Mouse (Mus musculus): Measurements from ENCODE around the gene Muc13.

Gene Muc13

DNA sequence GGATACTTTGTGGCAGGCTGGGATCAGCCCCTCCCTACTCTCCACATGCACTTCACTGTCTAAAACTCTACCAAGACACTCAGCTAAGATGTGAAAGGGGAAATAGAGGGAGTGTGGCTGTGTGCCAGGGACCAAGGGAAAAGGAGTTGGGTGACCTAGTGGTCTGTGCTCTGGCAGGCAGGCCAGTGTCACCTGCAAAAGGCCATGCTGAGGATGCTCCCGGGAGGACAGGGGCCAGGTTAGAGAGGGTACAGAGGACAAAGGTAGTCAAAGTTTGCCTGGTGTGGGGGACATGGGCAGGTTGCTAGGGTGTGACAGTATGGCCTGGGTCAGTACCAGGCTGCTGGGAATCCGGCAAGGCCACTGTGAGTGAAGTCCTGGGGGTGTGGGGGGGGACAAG is 64.9 kb downstream of the Muc13 start:
- Histone ChIP-seq H3K4me3 (replicated peaks; ENCODE audit: low read length) (no peak overlapping the region), H3K36me3 (ENCODE audit: insufficient read depth, low read length) (no peaks in the 10 kb centered on the region), H3K9me3 (ENCODE audit: low read length) (peaks cover 20% of the 10 kb centered on the region), H3K27me3 (ENCODE audit: insufficient read depth, low read length) (no peaks in the 10 kb centered on the region), H3K4me1 (replicated peaks; ENCODE audit: low read depth, low read length) (peaks cover 32% of the 10 kb centered on the region)
- TF ChIP-seq POU5F1 (IDR thresholded peaks at IDR 0.05; ENCODE audit: borderline replicate concordance, low read length) (no peak), NANOG (IDR thresholded peaks at IDR 0.05; ENCODE audit: borderline replicate concordance, low read length) (no peak), CTCF (conservative IDR thresholded peaks at IDR 0.05; ENCODE audit: low read length) (no peak)

DNA sequence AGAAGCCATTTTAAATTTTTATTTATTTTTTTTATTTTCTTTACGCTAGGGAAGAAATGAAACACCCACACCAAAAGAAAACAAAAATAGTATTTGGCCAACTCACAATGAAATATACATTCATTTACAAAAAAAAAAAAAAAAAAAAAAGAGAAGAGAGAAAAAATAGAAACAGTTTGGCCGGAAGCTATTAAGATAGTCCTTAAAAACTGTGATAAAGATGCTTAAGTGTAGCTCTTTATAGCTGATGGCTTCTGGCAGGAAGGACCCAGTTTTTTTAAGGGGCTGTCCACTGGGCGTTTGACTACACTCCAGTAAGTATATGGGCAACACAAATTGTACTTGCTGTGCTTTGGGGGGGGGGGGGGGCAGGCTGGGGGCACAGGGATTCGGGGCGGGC is 65.5 kb downstream of the Muc13 start:
- Histone ChIP-seq H3K9me3 (ENCODE audit: low read length) (peaks cover 14% of the 10 kb centered on the region), H3K4me1 (replicated peaks; ENCODE audit: low read depth, low read length) (peaks cover 32% of the 10 kb centered on the region), H3K36me3 (ENCODE audit: insufficient read depth, low read length) (no peaks in the 10 kb centered on the region), H3K27me3 (ENCODE audit: insufficient read depth, low read length) (no peaks in the 10 kb centered on the region), H3K4me3 (replicated peaks; ENCODE audit: low read length) (no peak overlapping the region)
- TF ChIP-seq CTCF (conservative IDR thresholded peaks at IDR 0.05; ENCODE audit: low read length) (no peak), NANOG (IDR thresholded peaks at IDR 0.05; ENCODE audit: borderline replicate concordance, low read length) (no peak), POU5F1 (IDR thresholded peaks at IDR 0.05; ENCODE audit: borderline replicate concordance, low read length) (no peak)

DNA sequence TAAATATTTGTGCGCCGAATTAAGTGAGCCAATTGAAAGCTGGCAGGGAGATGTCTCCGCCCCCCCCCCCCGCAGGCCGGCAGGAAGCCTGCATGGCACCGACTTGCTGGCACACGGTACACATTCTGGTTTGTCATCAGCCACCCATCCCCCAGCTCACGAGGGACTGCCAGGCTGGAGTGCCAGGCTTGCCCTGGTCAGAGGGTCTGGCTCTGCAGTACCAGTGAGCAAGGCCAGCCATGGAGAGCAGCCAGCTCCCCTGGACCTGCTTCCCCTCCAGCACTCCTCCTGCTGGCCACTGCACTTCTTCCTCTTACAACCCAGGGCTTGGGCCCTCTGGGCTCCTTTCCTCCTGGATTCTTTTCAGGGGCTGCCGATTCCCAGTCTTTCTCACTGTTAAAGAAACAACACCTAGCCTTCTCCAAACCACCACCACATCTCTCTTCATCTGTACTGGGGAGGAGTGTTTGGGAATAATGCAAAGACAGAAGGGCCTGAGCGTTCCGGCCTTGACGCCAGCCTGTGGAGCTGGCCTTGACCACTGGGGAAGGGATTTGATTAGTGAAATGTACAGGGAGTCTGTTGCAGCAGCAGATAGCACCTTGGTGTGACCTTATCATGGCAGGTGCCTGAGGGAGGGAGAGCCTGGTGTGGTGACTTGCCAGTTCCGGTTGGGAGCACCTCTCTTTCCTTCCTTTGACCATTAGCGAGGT is 66.3 kb downstream of the Muc13 start:
- no peak for TF ChIP-seq NANOG (IDR thresholded peaks at IDR 0.05; ENCODE audit: borderline replicate concordance, low read length)
- TF ChIP-seq POU5F1 (IDR thresholded peaks at IDR 0.05; ENCODE audit: borderline replicate concordance, low read length) = no peak
- peak; percentile 9; the same call in 1 of the 2 replicates for TF ChIP-seq CTCF (conservative IDR thresholded peaks at IDR 0.05; ENCODE audit: low read length)
- Histone ChIP-seq H3K36me3 (ENCODE audit: insufficient read depth, low read length) (no peaks in the 10 kb centered on the region), H3K4me1 (replicated peaks; ENCODE audit: low read depth, low read length) (peaks cover 32% of the 10 kb centered on the region), H3K27me3 (ENCODE audit: insufficient read depth, low read length) (no peaks in the 10 kb centered on the region), H3K4me3 (replicated peaks; ENCODE audit: low read length) (peak overlapping the region; percentile 35), H3K9me3 (ENCODE audit: low read length) (peaks cover 6% of the 10 kb centered on the region)

DNA sequence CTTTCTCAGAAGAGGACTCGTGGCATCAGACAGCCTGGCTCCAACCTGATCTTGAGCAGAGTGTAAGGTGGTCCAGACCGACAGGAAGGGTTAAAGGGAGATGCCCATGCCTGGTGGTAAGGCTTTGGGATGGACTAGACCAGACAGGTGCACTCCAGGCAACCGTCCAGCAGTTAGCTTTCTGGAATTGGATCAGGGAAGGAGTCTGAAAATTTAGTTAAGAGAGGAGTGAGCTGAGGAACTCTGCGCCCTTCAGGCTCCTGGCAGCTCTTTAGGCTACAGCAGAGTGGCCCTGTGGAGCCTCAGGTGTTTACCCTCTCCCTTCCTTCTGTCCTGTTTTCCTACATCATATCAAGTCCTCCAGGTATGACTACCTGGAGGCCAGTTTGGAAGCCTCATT is 68.6 kb downstream of the Muc13 start:
- Histone ChIP-seq H3K4me3 (replicated peaks; ENCODE audit: low read length) (no peak overlapping the region), H3K9me3 (ENCODE audit: low read length) (no peaks in the 10 kb centered on the region), H3K4me1 (replicated peaks; ENCODE audit: low read depth, low read length) (peaks cover 45% of the 10 kb centered on the region), H3K27me3 (ENCODE audit: insufficient read depth, low read length) (no peaks in the 10 kb centered on the region), H3K36me3 (ENCODE audit: insufficient read depth, low read length) (no peaks in the 10 kb centered on the region)
- no peak for TF ChIP-seq CTCF (conservative IDR thresholded peaks at IDR 0.05; ENCODE audit: low read length)
- TF ChIP-seq POU5F1 (IDR thresholded peaks at IDR 0.05; ENCODE audit: borderline replicate concordance, low read length) = no peak
- no peak for TF ChIP-seq NANOG (IDR thresholded peaks at IDR 0.05; ENCODE audit: borderline replicate concordance, low read length)

DNA sequence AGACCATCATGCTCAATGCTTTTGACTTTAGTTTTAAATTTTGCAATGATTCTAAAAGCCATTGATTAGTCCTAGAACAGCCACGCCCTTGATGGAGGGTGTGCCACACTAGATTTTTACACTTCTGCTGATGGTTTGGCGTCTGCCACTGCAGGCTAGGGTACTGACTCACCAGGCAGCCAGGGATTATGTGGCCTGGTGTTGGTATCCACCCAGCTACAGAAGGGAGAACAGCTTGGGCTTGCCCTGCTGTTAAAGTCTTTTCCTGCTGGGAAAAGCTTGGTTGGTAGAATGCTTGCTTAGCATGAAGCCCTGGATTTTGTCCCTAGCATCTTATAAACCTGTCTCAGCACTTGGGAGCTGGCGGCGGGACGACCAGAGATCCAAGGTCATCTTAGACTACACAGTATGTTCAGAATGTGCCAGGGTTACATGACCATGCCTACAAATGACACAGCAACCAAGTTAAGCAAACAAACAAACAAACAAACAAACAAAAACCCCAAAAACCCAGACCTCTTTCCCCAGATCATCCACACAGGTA is 69.4 kb downstream of the Muc13 start:
- Histone ChIP-seq H3K4me1 (replicated peaks; ENCODE audit: low read depth, low read length) (peaks cover 44% of the 10 kb centered on the region), H3K9me3 (ENCODE audit: low read length) (no peaks in the 10 kb centered on the region), H3K36me3 (ENCODE audit: insufficient read depth, low read length) (no peaks in the 10 kb centered on the region), H3K4me3 (replicated peaks; ENCODE audit: low read length) (no peak overlapping the region), H3K27me3 (ENCODE audit: insufficient read depth, low read length) (no peaks in the 10 kb centered on the region)
- no peak for TF ChIP-seq CTCF (conservative IDR thresholded peaks at IDR 0.05; ENCODE audit: low read length)
- TF ChIP-seq NANOG (IDR thresholded peaks at IDR 0.05; ENCODE audit: borderline replicate concordance, low read length) = no peak
- no peak for TF ChIP-seq POU5F1 (IDR thresholded peaks at IDR 0.05; ENCODE audit: borderline replicate concordance, low read length)

Measured in E14TG2a.4 (cell line).